Mouse (Mus musculus) small intestine, adult 2 months (tissue): ENCODE results near the gene Ythdf1.

Source experiments
- CTCF ChIP-seq: fragments of 200-500 bp; IDR thresholded peaks from 2 replicates; pipeline ENCODE4 v1.5.1; 2012; ENCODE audit warnings: low read depth, mild to moderate bottlenecking, control low read depth, inconsistent platforms, low read length, moderate library complexity, mixed read lengths; ENCODE audit not compliant: insufficient replicate concordance, insufficient read length; ENCODE audit errors: extremely low read depth
- POLR2A ChIP-seq: fragments of 200-500 bp; IDR thresholded peaks from 2 replicates; pipeline ENCODE4 v1.6.1; 2012; ENCODE audit warnings: low read depth, mild to moderate bottlenecking, control low read depth, inconsistent platforms, low read length, moderate library complexity

GRCm38 (mm10) chr2:180967010-180967763, 46.4 kb upstream of the Ythdf1 start, which contains the start of gene Arfgap1:
- TF ChIP-seq POLR2A (peak; percentile 77), CTCF (no peak)
